Mouse (Mus musculus): ENCODE results near the gene Tigd4. TPM values are rescaled to one million over a fixed set of nuclear protein-coding genes. Genes with fewer than 3 reads are reported as not detected.
"Not testable (repeated sequence)": the region's sequence is repeated elsewhere in the genome, so short reads cannot be mapped to it uniquely, and the experiment has no call there.

Tigd4 gene
- polyA plus RNA-seq (2012; rRNA removed), result 0.26 and 0.32 TPM in 2 replicates

GRCm38 (mm10) chr3:84593274-84593673 lies at the start of gene Tigd4:
Gene Tigd4, plus strand, starts transcription at chr3:84593574.
- DNase-seq (ENCODE audit: low spot score), result no peak

- DNase-seq (ENCODE audit: low spot score), result no peak
These were observed 46.2 kb upstream of the Tigd4 start for GRCm38 (mm10) chr3:84547177-84547576.

GRCm38 (mm10) chr3:84555780-84556179 lies 37.6 kb upstream of the Tigd4 start:
- no peak for DNase-seq (ENCODE audit: low spot score)

GRCm38 (mm10) chr3:84558301-84558700 lies 35.1 kb upstream of the Tigd4 start:
- no peak for DNase-seq (ENCODE audit: low spot score)

- not testable (repeated sequence) for DNase-seq (ENCODE audit: low spot score)
These were observed 30.5 kb upstream of the Tigd4 start for GRCm38 (mm10) chr3:84562911-84563310.

- no peak for DNase-seq (ENCODE audit: low spot score)
These were observed 30.0 kb upstream of the Tigd4 start for GRCm38 (mm10) chr3:84563415-84563814.

- no peak for DNase-seq (ENCODE audit: low spot score)
These were observed 24.8 kb upstream of the Tigd4 start for GRCm38 (mm10) chr3:84568540-84568939.

- DNase-seq (ENCODE audit: low spot score), result no peak
These were observed 23.8 kb upstream of the Tigd4 start for GRCm38 (mm10) chr3:84569587-84569986.

- no peak for DNase-seq (ENCODE audit: low spot score)
These were observed 22.9 kb upstream of the Tigd4 start for GRCm38 (mm10) chr3:84570501-84570900.

- no peak for DNase-seq (ENCODE audit: low spot score)
These were observed 12.7 kb upstream of the Tigd4 start for GRCm38 (mm10) chr3:84580716-84581115.

- DNase-seq (ENCODE audit: low spot score), result no peak
These were observed 11.7 kb upstream of the Tigd4 start for GRCm38 (mm10) chr3:84581696-84582022.

GRCm38 (mm10) chr3:84582023-84582912 lies 11.1 kb upstream of the Tigd4 start, which contains the start of gene Arfip1:
Gene Arfip1, minus strand, starts transcription at chr3:84582625.
- DNase-seq (ENCODE audit: low spot score), result peak; percentile 97

- no peak for DNase-seq (ENCODE audit: low spot score)
These were observed 10.5 kb upstream of the Tigd4 start for GRCm38 (mm10) chr3:84582913-84583276.

GRCm38 (mm10) chr3:84586736-84587135 lies 6.6 kb upstream of the Tigd4 start:
- DNase-seq (ENCODE audit: low spot score), result no peak

- no peak for DNase-seq (ENCODE audit: low spot score)
These were observed 1.7 kb downstream of the Tigd4 start for GRCm38 (mm10) chr3:84594894-84595676.

- no peak for DNase-seq (ENCODE audit: low spot score)
These were observed 2.4 kb downstream of the Tigd4 start for GRCm38 (mm10) chr3:84595677-84596234.

GRCm38 (mm10) chr3:84597996-84598734 lies 4.8 kb downstream of the Tigd4 start:
- DNase-seq (ENCODE audit: low spot score), result no peak

- no peak for DNase-seq (ENCODE audit: low spot score)
These were observed 5.4 kb downstream of the Tigd4 start for GRCm38 (mm10) chr3:84598756-84599155.

- no peak for DNase-seq (ENCODE audit: low spot score)
These were observed 8.6 kb downstream of the Tigd4 start for GRCm38 (mm10) chr3:84601870-84602495.

GRCm38 (mm10) chr3:84602759-84603158 lies 9.4 kb downstream of the Tigd4 start:
- no peak for DNase-seq (ENCODE audit: low spot score)

GRCm38 (mm10) chr3:84603212-84603611 lies 9.8 kb downstream of the Tigd4 start:
- DNase-seq (ENCODE audit: low spot score), result no peak

Data from urinary bladder, adult 2 months (tissue).